Mouse (Mus musculus) heart, embryonic 11.5 days (tissue): ENCODE measurements around the gene Gm37240. TPM values are rescaled to one million over a fixed set of nuclear protein-coding genes. Genes with fewer than 3 reads are reported as not detected.

Source experiments
- ATAC-seq: fragments of 200-750 bp; cut with Nextera tagmentation; replicated peaks from 2 replicates; pipeline ENCODE4 v1.8.0; 2017; ENCODE audit warnings: moderate library complexity; ENCODE audit not compliant: insufficient number of reproducible peaks, low FRiP score, low TSS enrichment
- H3K27ac ChIP-seq: fragments of 300-500 bp; sonication (generic); 2 replicates; pipeline ENCODE4 v1.5.1; 2014; ENCODE audit warnings: mild to moderate bottlenecking, low read depth, low read length
- H3K27me3 ChIP-seq: fragments of 300-500 bp; sonication (generic); 2 replicates; pipeline ENCODE4 v1.6.1; 2014; ENCODE audit warnings: mild to moderate bottlenecking, low read length, mixed read lengths; ENCODE audit not compliant: control insufficient read depth, insufficient read depth
- H3K36me3 ChIP-seq: fragments of 300-500 bp; sonication (generic); 2 replicates; pipeline ENCODE4 v1.6.1; 2014; ENCODE audit warnings: mild to moderate bottlenecking, low read length, moderate library complexity, mixed read lengths; ENCODE audit not compliant: control insufficient read depth, insufficient read depth
- H3K4me1 ChIP-seq: fragments of 300-500 bp; sonication (generic); 2 replicates; pipeline ENCODE4 v1.6.1; 2014; ENCODE audit warnings: low read length; ENCODE audit not compliant: control insufficient read depth, insufficient read depth
- H3K4me2 ChIP-seq: fragments of 300-500 bp; sonication (generic); 2 replicates; pipeline ENCODE4 v1.6.1; 2014; ENCODE audit warnings: mild to moderate bottlenecking, moderate library complexity
- H3K4me3 ChIP-seq: fragments of 300-500 bp; sonication (generic); 2 replicates; pipeline ENCODE4 v1.5.1; 2014; ENCODE audit warnings: low read depth, low read length
- H3K9ac ChIP-seq: fragments of 300-500 bp; sonication (generic); 2 replicates; pipeline ENCODE4 v1.6.1; 2014; ENCODE audit warnings: mild to moderate bottlenecking, low read depth, low read length, moderate library complexity
- H3K9me3 ChIP-seq: fragments of 300-500 bp; sonication (generic); replicated peaks from 2 replicates; pipeline ENCODE4 v1.6.1; 2016; ENCODE audit warnings: low read length; ENCODE audit not compliant: control insufficient read depth
- WGBS: fragments of 180-500 bp; shearing (Covaris S2); extraction: QIAGEN DNeasy Blood & Tissue Kit; methylation state at CpG from one replicate; pipeline ENCODE4 v1.1.7; 2014; ENCODE audit not compliant: insufficient replicate concordance; 5-methylcytosine and 5-hydroxymethylcytosine counted together
- polyA plus RNA-seq: library from polyadenylated mRNA; unstranded; fragments of >200 nt; fragmentation: Nextera tagmentation; extraction: Ambion mirVana; gene quantifications from 2 replicates; pipeline ENCODE4 v1.2.1, GENCODE M21; 2014

The Gm37240 gene
- polyA plus RNA-seq, 1 experiment from 2014 or later: 4.5 TPM

DNA sequence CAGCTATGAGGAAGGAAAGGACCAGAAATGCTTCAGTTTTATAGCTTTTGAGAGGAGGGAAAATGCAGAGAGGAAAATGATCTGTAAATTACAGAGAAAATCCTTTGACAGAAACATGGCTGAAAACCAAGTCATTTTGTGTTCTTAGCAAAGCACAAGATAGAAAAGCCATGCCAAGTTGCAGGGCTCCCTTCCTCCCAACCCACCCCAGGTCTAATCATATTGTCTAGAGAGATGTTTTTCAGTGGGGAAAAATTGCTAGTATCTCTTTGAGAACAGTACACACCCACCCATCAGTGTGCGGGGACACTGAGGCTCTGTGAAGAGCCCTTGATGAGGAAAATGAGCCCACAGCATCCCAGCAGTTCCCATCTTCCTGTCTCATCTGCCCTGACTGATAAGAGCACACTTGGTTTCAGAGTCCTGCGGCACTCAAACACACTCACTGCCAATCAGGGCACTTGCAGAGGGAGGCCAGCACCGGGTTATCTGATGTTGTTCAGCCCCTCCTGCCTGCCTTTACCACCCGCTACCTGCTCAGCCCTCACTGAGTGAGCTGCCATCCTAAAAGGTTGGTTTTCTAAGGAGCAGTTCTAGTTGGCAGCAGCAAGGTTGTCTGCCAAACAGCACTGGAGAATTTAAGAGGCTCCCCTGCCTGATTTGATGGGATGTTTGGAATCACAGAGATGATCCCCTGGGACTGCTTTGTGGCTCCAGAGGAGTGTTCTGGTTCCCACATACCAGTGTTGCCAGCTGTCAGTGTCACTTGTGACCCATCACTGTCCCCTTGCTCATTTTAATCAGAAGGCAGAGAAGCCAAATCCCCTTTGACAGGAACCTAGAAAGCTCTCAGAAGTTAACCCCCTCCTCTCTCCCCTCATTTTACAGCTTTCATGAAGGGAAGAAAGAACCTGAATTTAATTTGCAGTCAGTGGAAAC is 234.3 kb downstream of the Gm37240 start:
- no peak overlapping the region for H3K27ac ChIP-seq
- no peak for ATAC-seq

GRCm38 (mm10) chr3:85649176-85649575 is 238.1 kb downstream of the Gm37240 start:
- no peaks in the 10 kb centered on the region for H3K27me3 ChIP-seq
- WGBS: 86% methylated on average over 4 of the region's 4 CpGs
- H3K27ac ChIP-seq: no peak overlapping the region
- H3K4me1 ChIP-seq: peaks cover 14% of the 10 kb centered on the region
- no peak for ATAC-seq
- H3K36me3 ChIP-seq: no peaks in the 10 kb centered on the region
- H3K4me2 ChIP-seq: no peak overlapping the region
- no peak overlapping the region for H3K9ac ChIP-seq
- H3K4me3 ChIP-seq: no peak overlapping the region
- no peaks in the 10 kb centered on the region for H3K9me3 ChIP-seq

More for the DNA sequence above, 234.3 kb downstream of the Gm37240 start:
- Histone ChIP-seq H3K4me2 (no peak overlapping the region), H3K9ac (no peak overlapping the region), H3K9me3 (no peaks in the 10 kb centered on the region), H3K4me3 (no peak overlapping the region), H3K27me3 (no peaks in the 10 kb centered on the region), H3K36me3 (no peaks in the 10 kb centered on the region), H3K4me1 (peaks cover 12% of the 10 kb centered on the region)
- 34% methylated on average over 4 of the region's 4 CpGs for WGBS

- H3K36me3 ChIP-seq: no peaks in the 10 kb centered on the region
Measured at GRCm38 (mm10) chr3:85645517-85646004, 241.8 kb downstream of the Gm37240 start.

DNA sequence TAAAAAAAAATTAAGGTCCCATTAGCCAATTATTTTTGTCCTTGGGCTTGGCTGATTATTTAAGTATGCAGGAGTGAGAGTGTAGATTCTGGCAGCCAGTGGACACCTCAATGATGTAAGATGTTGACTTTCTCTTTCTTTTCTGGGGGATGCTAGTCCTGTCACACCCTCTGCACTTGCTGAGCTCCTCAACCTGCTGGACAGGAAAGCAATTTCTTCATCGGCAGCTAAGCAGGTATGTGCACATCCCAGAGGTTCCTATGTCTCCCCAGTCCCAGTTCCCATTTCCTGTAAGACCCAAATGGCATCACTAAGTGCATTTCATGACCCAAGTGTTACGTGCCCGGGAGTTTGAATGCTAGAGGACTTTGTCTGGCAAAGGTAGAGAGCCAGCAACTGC is 242.5 kb downstream of the Gm37240 start:
- Histone ChIP-seq H3K36me3 (no peaks in the 10 kb centered on the region), H3K27ac (no peak overlapping the region), H3K27me3 (no peaks in the 10 kb centered on the region), H3K9me3 (no peaks in the 10 kb centered on the region), H3K4me1 (peaks cover 3% of the 10 kb centered on the region; the same call in 1 of the 2 replicates), H3K4me2 (no peak overlapping the region), H3K4me3 (no peak overlapping the region), H3K9ac (no peak overlapping the region)
- WGBS: 80% methylated on average over 3 of the region's 3 CpGs
- no peak for ATAC-seq

More at GRCm38 (mm10) chr3:85645517-85646004, 241.8 kb downstream of the Gm37240 start:
- ATAC-seq: no peak
- Histone ChIP-seq H3K27me3 (no peaks in the 10 kb centered on the region), H3K4me2 (no peak overlapping the region; the same call in 1 of the 2 replicates), H3K4me1 (peaks cover 3% of the 10 kb centered on the region; the same call in 1 of the 2 replicates), H3K4me3 (no peak overlapping the region), H3K27ac (no peak overlapping the region), H3K9me3 (no peaks in the 10 kb centered on the region), H3K9ac (peak overlapping the region; percentile 28; the same call in 1 of the 2 replicates)
- 78% methylated on average over 7 of the region's 7 CpGs for WGBS

DNA sequence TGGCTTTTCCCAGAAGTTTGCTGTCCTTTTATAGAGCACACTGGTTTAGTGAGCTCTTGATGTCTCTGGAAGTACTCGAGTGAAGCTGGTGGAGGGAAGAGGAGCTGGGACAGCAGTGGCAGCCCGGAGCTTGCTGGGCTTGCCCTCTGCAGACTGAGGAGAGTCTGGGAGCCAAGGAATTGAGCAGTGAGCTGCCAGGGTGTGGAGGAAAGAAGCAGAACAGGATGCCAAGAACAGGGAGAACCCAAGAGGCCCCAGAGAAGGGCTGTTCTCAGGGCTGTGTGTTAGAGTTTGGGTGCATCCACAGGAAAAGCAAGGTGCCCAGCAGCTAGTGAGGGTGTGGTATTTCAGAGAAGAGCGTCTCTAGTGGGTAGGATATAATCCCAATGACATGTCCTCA is 245.6 kb downstream of the Gm37240 start:
- no peak for ATAC-seq
- no peak overlapping the region for H3K4me2 ChIP-seq
- H3K27me3 ChIP-seq: no peaks in the 10 kb centered on the region
- no peaks in the 10 kb centered on the region for H3K36me3 ChIP-seq
- no peak overlapping the region for H3K27ac ChIP-seq
- H3K9me3 ChIP-seq: no peaks in the 10 kb centered on the region
- H3K4me3 ChIP-seq: no peak overlapping the region
- no peak overlapping the region for H3K9ac ChIP-seq
- WGBS: 78% methylated on average over 3 of the region's 3 CpGs
- peaks cover 8% of the 10 kb centered on the region; the same call in 1 of the 2 replicates for H3K4me1 ChIP-seq

GRCm38 (mm10) chr3:85636716-85637447 is 250.4 kb downstream of the Gm37240 start:
- Histone ChIP-seq H3K27me3 (no peaks in the 10 kb centered on the region), H3K4me3 (no peak overlapping the region), H3K4me2 (no peak overlapping the region; the same call in 1 of the 2 replicates), H3K9me3 (no peaks in the 10 kb centered on the region), H3K36me3 (no peaks in the 10 kb centered on the region), H3K4me1 (peaks cover 17% of the 10 kb centered on the region), H3K9ac (0 out of 2 replicates have a peak overlapping the region, but pooled peaks have one; percentile 16), H3K27ac (peak overlapping the region; percentile 93)
- 69% methylated on average over 5 of the region's 5 CpGs for WGBS
- no peak for ATAC-seq

DNA sequence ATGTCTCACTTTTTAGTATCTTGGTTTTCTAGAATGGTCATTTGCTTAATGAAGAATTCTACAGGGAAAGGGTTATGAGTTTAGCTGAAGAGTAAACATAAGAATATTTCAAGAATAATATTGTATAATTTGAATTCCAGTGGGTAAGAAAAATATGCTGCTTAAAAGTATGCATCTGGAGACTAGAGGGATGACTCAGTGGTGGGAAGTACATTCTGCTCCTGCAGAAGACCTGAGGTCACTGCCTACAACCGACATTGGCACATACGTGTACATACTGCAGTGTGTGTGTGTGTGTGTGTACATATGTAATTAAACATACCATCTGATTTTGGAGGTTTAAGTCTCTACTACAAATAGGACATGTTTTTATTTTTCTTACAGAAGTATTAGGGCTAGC is 251.7 kb downstream of the Gm37240 start:
- no peaks in the 10 kb centered on the region for H3K9me3 ChIP-seq
- H3K36me3 ChIP-seq: no peaks in the 10 kb centered on the region
- no peak overlapping the region for H3K9ac ChIP-seq
- no peak overlapping the region for H3K4me2 ChIP-seq
- ATAC-seq: no peak
- peaks cover 17% of the 10 kb centered on the region for H3K4me1 ChIP-seq
- H3K4me3 ChIP-seq: no peak overlapping the region
- WGBS: 97% methylated on average over 2 of the region's 2 CpGs
- peak overlapping the region; percentile 93; the same call in 1 of the 2 replicates for H3K27ac ChIP-seq
- H3K27me3 ChIP-seq: no peaks in the 10 kb centered on the region

DNA sequence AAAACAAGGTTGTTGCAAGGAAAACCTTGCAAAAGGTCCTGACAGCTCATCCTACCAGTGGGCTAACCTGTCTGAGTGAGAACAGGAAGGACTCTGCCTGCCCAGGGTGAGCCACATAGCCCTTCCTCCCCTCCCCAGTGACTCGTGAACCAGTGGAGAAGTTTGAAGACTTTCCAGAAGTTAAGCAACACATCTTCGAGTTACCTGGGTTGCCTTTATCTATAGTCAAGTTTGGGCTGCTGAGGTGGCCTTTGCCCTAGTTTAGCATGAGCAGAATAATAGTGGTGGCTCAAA is 252.2 kb downstream of the Gm37240 start:
- WGBS: 65% methylated on average over 2 of the region's 2 CpGs
- ATAC-seq: no peak
- Histone ChIP-seq H3K9me3 (no peaks in the 10 kb centered on the region), H3K36me3 (no peaks in the 10 kb centered on the region), H3K4me1 (peaks cover 17% of the 10 kb centered on the region), H3K9ac (no peak overlapping the region), H3K4me2 (no peak overlapping the region), H3K27me3 (no peaks in the 10 kb centered on the region), H3K27ac (no peak overlapping the region), H3K4me3 (no peak overlapping the region)
